Mouse (Mus musculus) liver, embryonic 14.5 days (tissue): ENCODE results near the gene Dgkh. TPM values are rescaled to one million over a fixed set of nuclear protein-coding genes. Genes with fewer than 3 reads are reported as not detected.
A peak's percentile ranks its signal among the peaks of the same experiment; 100 is the strongest.

Source experiments
- ATAC-seq: fragments of 200-750 bp; cut with Nextera tagmentation; 2 replicates; pipeline ENCODE4 v1.8.0; 2017; ENCODE audit warnings: moderate number of reproducible peaks, mild to moderate bottlenecking, moderate library complexity; ENCODE audit not compliant: insufficient read depth
- DNase-seq, 3 experiments: peaks; one replicate each; pipeline ENCODE4 v3.0.0-alpha.2; 2012 to 2013; ENCODE audit warnings: low read depth in 3 of 3, low spot score in 3 of 3
- H3K27ac ChIP-seq: fragments of 300-500 bp; sonication (generic); 2 replicates; pipeline ENCODE4 v1.5.1; 2014; ENCODE audit warnings: moderate library complexity, mild to moderate bottlenecking, control low read depth, inconsistent platforms
- H3K27me3 ChIP-seq: fragments of 300-500 bp; sonication (generic); 2 replicates; pipeline ENCODE4 v1.6.1; 2014; ENCODE audit warnings: mild to moderate bottlenecking, low read length, moderate library complexity; ENCODE audit not compliant: control insufficient read depth, insufficient read depth
- H3K36me3 ChIP-seq: fragments of 300-500 bp; sonication (generic); replicated peaks from 2 replicates; pipeline ENCODE4 v1.6.1; 2014; ENCODE audit warnings: low read depth; ENCODE audit not compliant: control insufficient read depth, insufficient read depth
- H3K4me1 ChIP-seq, 2 experiments: fragments of 200-500 bp in 1 of 2; fragments of 300-500 bp in 1 of 2; sonication (generic) in 1 of 2; replicated peaks; 2 replicates each; pipeline ENCODE4 v1.6.1; 2012 to 2014; ENCODE audit warnings: antibody characterized with exemption in 1 of 2, inconsistent platforms in 1 of 2, low read length in 1 of 2; ENCODE audit not compliant: control insufficient read depth in 2 of 2, insufficient read depth in 2 of 2
- H3K4me2 ChIP-seq: fragments of 300-500 bp; sonication (generic); 2 replicates; pipeline ENCODE4 v1.6.1; 2014; ENCODE audit warnings: low read depth, mild to moderate bottlenecking, control low read depth, moderate library complexity
- H3K4me3 ChIP-seq, 2 experiments: fragments of 200-500 bp in 1 of 2; fragments of 300-500 bp in 1 of 2; sonication (generic) in 1 of 2; 2 replicates each; pipeline ENCODE4 v1.5.1; 2012 to 2014; ENCODE audit warnings: low read depth in 2 of 2, low read length in 2 of 2, mild to moderate bottlenecking in 2 of 2, control low read depth in 1 of 2, inconsistent platforms in 1 of 2, moderate library complexity in 1 of 2; ENCODE audit not compliant: insufficient read depth in 1 of 2
- H3K9ac ChIP-seq: fragments of 300-500 bp; sonication (generic); replicated peaks from 2 replicates; pipeline ENCODE4 v1.6.1; 2014; ENCODE audit warnings: mild to moderate bottlenecking, control low read depth, moderate library complexity
- H3K9me3 ChIP-seq: fragments of 300-500 bp; sonication (generic); 2 replicates; pipeline ENCODE4 v1.6.1; 2016; ENCODE audit warnings: low read length, mixed read lengths; ENCODE audit not compliant: control insufficient read depth
- CTCF ChIP-seq: IDR thresholded peaks from 2 replicates; pipeline ENCODE4 v1.5.1; 2016; ENCODE audit warnings: antibody characterized with exemption, low read depth, control low read depth
- EP300 ChIP-seq: IDR thresholded peaks from 2 replicates; pipeline ENCODE4 v1.6.1; 2016; ENCODE audit warnings: antibody characterized with exemption, low read depth
- WGBS: fragments of 180-500 bp; shearing (Covaris S2); extraction: QIAGEN DNeasy Blood & Tissue Kit; methylation state at CpG from one replicate; pipeline ENCODE4 v1.1.7; 2014; ENCODE audit not compliant: insufficient replicate concordance; 5-methylcytosine and 5-hydroxymethylcytosine counted together
- polyA plus RNA-seq, 2 experiments: library from polyadenylated mRNA; depleted of rRNA in 1 of 2; stranded (reverse) in 1 of 2; unstranded in 1 of 2; fragments of >200 nt; fragmentation: Nextera tagmentation in 1 of 2; extraction: Ambion mirVana in 1 of 2; gene quantifications; 2 replicates each; pipeline versions ENCODE4 v1.2.1 to v1.2.3; 2012 to 2014

The Dgkh gene
- polyA plus RNA-seq, 2 experiments, result 0.15 to 0.36 TPM

DNA sequence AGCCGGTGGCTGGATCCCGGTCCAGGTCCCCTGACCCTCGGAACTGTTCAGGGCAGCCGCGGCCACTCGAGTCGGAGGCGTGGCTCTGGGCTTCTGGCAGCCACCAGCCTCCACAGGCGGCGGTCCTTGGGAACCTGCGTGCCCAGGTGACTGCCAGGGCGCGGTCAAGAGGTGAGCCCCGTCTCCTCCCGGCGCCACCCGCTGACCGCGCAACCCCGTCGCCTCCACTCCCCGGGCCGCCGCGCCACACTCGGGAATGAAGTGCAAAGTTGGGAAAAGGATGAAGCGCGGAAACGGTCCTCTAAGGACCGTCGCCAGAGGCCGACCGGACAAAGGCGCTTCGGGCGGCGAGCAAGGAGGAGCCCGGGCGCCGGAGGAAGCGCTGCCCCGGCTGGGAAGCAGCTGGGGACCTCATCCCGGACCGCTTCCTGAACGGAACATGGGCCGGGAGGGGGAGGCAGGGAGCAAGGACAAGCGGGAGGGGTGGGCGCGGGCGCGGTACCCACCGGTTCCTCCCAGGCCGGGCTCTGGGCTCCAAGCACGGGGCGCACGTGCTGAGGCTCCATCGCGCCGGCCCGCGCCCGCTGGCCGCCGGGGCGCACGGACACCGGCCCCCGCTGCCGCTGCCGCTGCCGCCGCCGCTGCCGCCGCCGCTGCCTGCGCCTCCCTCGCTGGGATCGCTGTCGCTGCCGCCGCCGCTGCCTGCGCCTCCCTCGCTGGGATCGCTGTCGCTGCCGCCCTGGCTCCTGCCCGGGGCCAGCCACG, 542 bp downstream of the Dgkh start:
- under 1% methylated on average over 67 of the region's 90 CpGs for WGBS
- H3K9me3 ChIP-seq, result no peaks in the 10 kb centered on the region
- H3K36me3 ChIP-seq, result no peaks in the 10 kb centered on the region
- H3K4me3 ChIP-seq, result peak overlapping the region; percentile 58
- peaks cover 0 to 5% of the 10 kb centered on the region in 2 experiments; a peak in 1 of 4 replicates for H3K4me1 ChIP-seq
- H3K9ac ChIP-seq, result no peak overlapping the region
- DNase-seq (no peak), ATAC-seq (peak; percentile 23; the same call in 1 of the 2 replicates)
- TF ChIP-seq EP300 (no peak), CTCF (no peak)
- H3K27ac ChIP-seq, result no peak overlapping the region
- peak overlapping the region; percentile 62 for H3K4me2 ChIP-seq
- H3K27me3 ChIP-seq, result peaks cover 46% of the 10 kb centered on the region

DNA sequence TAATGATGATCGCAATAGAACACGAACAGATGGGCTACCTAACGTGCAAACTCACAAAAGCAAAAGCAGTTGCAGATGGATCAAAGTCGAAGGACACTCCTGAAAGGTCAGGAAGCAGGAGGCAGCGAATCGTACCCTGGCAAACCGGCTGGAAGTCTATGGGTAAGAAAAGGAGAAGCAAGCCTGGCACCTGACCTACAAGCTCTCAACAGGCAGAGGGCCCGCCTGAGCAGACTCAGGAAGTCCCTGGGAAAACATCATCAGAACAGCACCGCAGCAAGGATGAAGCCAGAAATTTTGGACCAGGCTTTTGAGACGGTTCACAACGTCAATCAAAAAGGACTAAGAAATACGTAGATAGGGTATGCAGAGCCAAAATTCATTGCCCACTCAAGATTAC, 1.3 kb downstream of the Dgkh start:
- no peak overlapping the region for H3K27ac ChIP-seq
- H3K4me1 ChIP-seq, result peaks cover 0 to 5% of the 10 kb centered on the region in 2 experiments; a peak in 1 of 4 replicates
- no peaks in the 10 kb centered on the region for H3K36me3 ChIP-seq
- no peak for TF ChIP-seq CTCF
- no peak overlapping the region for H3K9ac ChIP-seq
- H3K27me3 ChIP-seq, result peaks cover 46% of the 10 kb centered on the region
- 10% methylated on average over 12 of the region's 12 CpGs for WGBS
- no peak for ATAC-seq
- H3K4me3 ChIP-seq, result no peak overlapping the region; a peak in 1 of 4 replicates
- peak overlapping the region; percentile 62 for H3K4me2 ChIP-seq
- no peaks in the 10 kb centered on the region for H3K9me3 ChIP-seq
- DNase-seq, result no peak

DNA sequence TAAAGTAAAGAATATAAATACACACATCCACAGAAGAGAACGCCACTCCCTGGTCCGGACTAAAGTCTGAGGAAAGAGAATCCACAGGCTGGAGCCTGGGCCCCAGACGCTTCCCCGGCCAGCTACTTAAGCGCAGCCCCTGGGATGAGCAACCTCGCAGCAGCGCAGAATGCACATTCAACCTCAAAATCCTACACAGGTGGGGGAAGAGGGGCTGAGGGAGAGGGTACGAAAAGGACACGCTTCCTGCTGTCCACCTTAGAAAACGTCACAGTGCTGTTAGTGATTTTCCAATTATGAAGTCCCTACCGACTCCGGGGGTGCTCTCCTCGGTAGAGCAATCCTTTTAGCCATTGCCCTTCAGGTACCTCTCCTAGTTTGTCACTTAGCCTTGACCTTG, 6.6 kb downstream of the Dgkh start:
- Histone ChIP-seq H3K9me3 (no peaks in the 10 kb centered on the region), H3K27ac (no peak overlapping the region), H3K27me3 (peaks cover 14% of the 10 kb centered on the region), H3K4me3 (peak overlapping the region in 1 of 2 experiments; percentile 63; a peak in 1 of 4 replicates), H3K4me2 (peak overlapping the region; percentile 84), H3K36me3 (no peaks in the 10 kb centered on the region), H3K9ac (no peak overlapping the region), H3K4me1 (peaks cover 3 to 9% of the 10 kb centered on the region in 2 experiments; a peak in 3 of 4 replicates)
- no peak for ATAC-seq
- WGBS, result 42% methylated on average over 13 of the region's 13 CpGs
- DNase-seq, result no peak
- TF ChIP-seq EP300 (no peak), CTCF (no peak)

DNA sequence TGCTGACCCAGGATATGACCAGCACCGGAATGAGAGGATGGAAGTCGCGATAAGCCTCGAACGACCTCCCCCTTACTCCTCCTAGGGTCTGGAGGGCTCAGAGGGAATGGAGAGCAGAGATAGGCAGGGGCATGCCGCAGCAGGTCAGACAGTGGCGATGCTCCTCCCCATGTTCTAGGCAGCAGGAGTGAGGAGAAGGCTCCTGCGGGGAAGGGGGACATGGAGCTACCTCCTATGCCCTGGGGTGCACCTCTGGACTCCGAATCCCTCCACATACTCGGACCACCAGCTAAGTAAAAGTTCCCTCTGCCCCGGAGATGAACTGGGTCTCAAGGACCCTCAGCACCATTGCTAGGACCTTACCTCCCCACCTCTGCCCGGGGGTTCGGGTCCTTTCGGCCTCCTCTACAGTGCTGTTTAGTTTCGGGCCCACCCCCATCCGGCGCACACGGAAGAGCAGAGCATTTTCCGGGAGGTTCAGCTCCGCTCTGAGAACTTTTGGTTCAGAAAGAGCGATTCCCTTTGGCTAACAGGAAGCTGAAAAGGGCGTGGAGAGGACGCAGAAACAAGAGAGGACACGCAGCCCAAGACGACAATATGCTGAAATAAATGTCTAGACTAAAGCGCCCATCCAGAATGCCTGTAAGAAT, 7.1 kb downstream of the Dgkh start:
- DNase-seq (no peak), ATAC-seq (peak; percentile 67; the same call in 1 of the 2 replicates)
- H3K9ac ChIP-seq, result peak overlapping the region; percentile 56
- TF ChIP-seq EP300 (no peak), CTCF (no peak)
- peak overlapping the region; percentile 60 to 63 for H3K4me3 ChIP-seq
- peak overlapping the region; percentile 84 for H3K4me2 ChIP-seq
- no peaks in the 10 kb centered on the region for H3K36me3 ChIP-seq
- H3K9me3 ChIP-seq, result no peaks in the 10 kb centered on the region
- H3K4me1 ChIP-seq, result peaks cover 3 to 9% of the 10 kb centered on the region in 2 experiments; a peak in 3 of 4 replicates
- H3K27me3 ChIP-seq, result peaks cover 10% of the 10 kb centered on the region
- WGBS, result 4% methylated on average over 26 of the region's 26 CpGs
- H3K27ac ChIP-seq, result no peak overlapping the region
